Mouse (Mus musculus) liver, postnatal 0 days (tissue): ENCODE results near the gene Sash1. TPM values are rescaled to one million over a fixed set of nuclear protein-coding genes. Genes with fewer than 3 reads are reported as not detected.

Experiments used
- ATAC-seq: fragments of 200-750 bp; cut with Nextera tagmentation; 2 replicates; pipeline ENCODE4 v1.8.0; 2017; ENCODE audit warnings: mild to moderate bottlenecking, moderate library complexity
- DNase-seq: peaks from one replicate; pipeline ENCODE4 v3.0.0-alpha.2; 2016
- H3K27ac ChIP-seq: fragments of 300-500 bp; sonication (generic); 2 replicates; pipeline ENCODE4 v1.5.1; 2014; ENCODE audit warnings: antibody characterized with exemption, moderate library complexity, mild to moderate bottlenecking, low read depth
- H3K27me3 ChIP-seq: fragments of 300-500 bp; sonication (generic); 2 replicates; pipeline ENCODE4 v1.6.1; 2014; ENCODE audit warnings: low read length, control low read depth, mixed read lengths; ENCODE audit not compliant: insufficient read depth
- H3K36me3 ChIP-seq: fragments of 300-500 bp; sonication (generic); replicated peaks from 2 replicates; pipeline ENCODE4 v1.6.1; 2014; ENCODE audit warnings: mild to moderate bottlenecking, control low read depth, low read length, moderate library complexity, mixed read lengths; ENCODE audit not compliant: insufficient read depth
- H3K4me1 ChIP-seq: fragments of 300-500 bp; sonication (generic); 2 replicates; pipeline ENCODE4 v1.6.1; 2014; ENCODE audit warnings: antibody characterized with exemption, mild to moderate bottlenecking, control low read depth; ENCODE audit not compliant: insufficient read depth
- H3K4me2 ChIP-seq: fragments of 300-500 bp; sonication (generic); 2 replicates; pipeline ENCODE4 v1.6.1; 2014; ENCODE audit warnings: low read depth, mild to moderate bottlenecking, low read length, moderate library complexity, mixed read lengths
- H3K4me3 ChIP-seq: fragments of 300-500 bp; sonication (generic); 2 replicates; pipeline ENCODE4 v1.5.1; 2014; ENCODE audit warnings: low read depth, low read length
- H3K9ac ChIP-seq: fragments of 300-500 bp; sonication (generic); replicated peaks from 2 replicates; pipeline ENCODE4 v1.6.1; 2014; ENCODE audit warnings: mild to moderate bottlenecking, moderate library complexity
- H3K9me3 ChIP-seq: fragments of 300-500 bp; sonication (generic); 2 replicates; pipeline ENCODE4 v1.6.1; 2016; ENCODE audit warnings: mild to moderate bottlenecking, control low read depth, low read length, mixed read lengths
- CTCF ChIP-seq: sonication (generic); IDR thresholded peaks from 2 replicates; pipeline ENCODE4 v1.5.1; 2016; ENCODE audit warnings: antibody characterized with exemption, low read depth
- EP300 ChIP-seq: IDR thresholded peaks from 2 replicates; pipeline ENCODE4 v1.6.1; 2016; ENCODE audit warnings: antibody characterized with exemption, low read depth, mild to moderate bottlenecking
- WGBS: fragments of 180-500 bp; shearing (Covaris S2); extraction: QIAGEN DNeasy Blood & Tissue Kit; methylation state at CpG from one replicate; pipeline ENCODE4 v1.1.7; 2014; ENCODE audit not compliant: insufficient replicate concordance; 5-methylcytosine and 5-hydroxymethylcytosine counted together
- polyA plus RNA-seq: library from polyadenylated mRNA; unstranded; fragments of >200 nt; fragmentation: Nextera tagmentation; extraction: Ambion mirVana; gene quantifications from 2 replicates; pipeline ENCODE4 v1.2.1, GENCODE M21; 2015

Gene Sash1
- polyA plus RNA-seq, 1 experiment from 2014 or later = 1.9 TPM

- H3K9ac ChIP-seq = no peak overlapping the region
- H3K36me3 ChIP-seq = no peaks in the 10 kb centered on the region
- H3K4me3 ChIP-seq = no peak overlapping the region
- H3K4me1 ChIP-seq = 0 out of 2 replicates have a peak, but pooled peaks cover 3% of the 10 kb centered on the region
- no peaks in the 10 kb centered on the region for H3K9me3 ChIP-seq
- TF ChIP-seq CTCF (no peak), EP300 (no peak)
- no peaks in the 10 kb centered on the region for H3K27me3 ChIP-seq
- H3K4me2 ChIP-seq = no peak overlapping the region
- no peak overlapping the region for H3K27ac ChIP-seq
- DNase-seq = no peak
- ATAC-seq = no peak
- 85% methylated on average over 10 of the region's 10 CpGs for WGBS
These were observed 59.6 kb downstream of the Sash1 start for GRCm38 (mm10) chr10:8826303-8826702.

GRCm38 (mm10) chr10:8825874-8826273 lies 60.0 kb downstream of the Sash1 start:
- no peak overlapping the region for H3K9ac ChIP-seq
- no peak for TF ChIP-seq CTCF
- WGBS = 83% methylated on average over 9 of the region's 9 CpGs
- H3K4me1 ChIP-seq = 0 out of 2 replicates have a peak, but pooled peaks cover 3% of the 10 kb centered on the region
- ATAC-seq = no peak
- no peak overlapping the region for H3K4me3 ChIP-seq
- no peak for DNase-seq
- no peaks in the 10 kb centered on the region for H3K27me3 ChIP-seq
- H3K4me2 ChIP-seq = no peak overlapping the region
- H3K36me3 ChIP-seq = no peaks in the 10 kb centered on the region
- no peaks in the 10 kb centered on the region for H3K9me3 ChIP-seq
- H3K27ac ChIP-seq = no peak overlapping the region

GRCm38 (mm10) chr10:8818066-8818465 lies 67.8 kb downstream of the Sash1 start:
- Histone ChIP-seq H3K9ac (no peak overlapping the region), H3K4me2 (no peak overlapping the region), H3K27ac (no peak overlapping the region), H3K36me3 (no peaks in the 10 kb centered on the region), H3K4me3 (no peak overlapping the region), H3K4me1 (peaks cover 6% of the 10 kb centered on the region; the same call in 1 of the 2 replicates), H3K27me3 (no peaks in the 10 kb centered on the region), H3K9me3 (no peaks in the 10 kb centered on the region)
- DNase-seq (no peak), ATAC-seq (no peak)
- TF ChIP-seq CTCF = no peak
- no peak for TF ChIP-seq EP300
- WGBS = 75% methylated on average over 5 of the region's 5 CpGs

GRCm38 (mm10) chr10:8813984-8814578 lies 71.8 kb downstream of the Sash1 start:
- TF ChIP-seq EP300 (no peak), CTCF (no peak)
- DNase-seq = no peak
- no peak overlapping the region for H3K4me2 ChIP-seq

GRCm38 (mm10) chr10:8813259-8813658 lies 72.6 kb downstream of the Sash1 start:
- no peak overlapping the region for H3K27ac ChIP-seq
- no peaks in the 10 kb centered on the region for H3K4me1 ChIP-seq
- H3K4me3 ChIP-seq = no peak overlapping the region
- WGBS = 89% methylated on average over 14 of the region's 14 CpGs
- H3K9ac ChIP-seq = no peak overlapping the region
- H3K27me3 ChIP-seq = no peaks in the 10 kb centered on the region
- ATAC-seq = no peak
- TF ChIP-seq EP300 = no peak
- TF ChIP-seq CTCF = no peak
- DNase-seq = no peak
- H3K36me3 ChIP-seq = no peaks in the 10 kb centered on the region
- H3K9me3 ChIP-seq = no peaks in the 10 kb centered on the region
- H3K4me2 ChIP-seq = no peak overlapping the region

More at GRCm38 (mm10) chr10:8813984-8814578, 71.8 kb downstream of the Sash1 start:
- no peaks in the 10 kb centered on the region for H3K27me3 ChIP-seq
- no peak overlapping the region for H3K9ac ChIP-seq
- no peaks in the 10 kb centered on the region for H3K36me3 ChIP-seq
- no peak overlapping the region for H3K27ac ChIP-seq
- H3K4me3 ChIP-seq = no peak overlapping the region
- ATAC-seq = no peak
- 66% methylated on average over 18 of the region's 18 CpGs for WGBS
- no peaks in the 10 kb centered on the region for H3K9me3 ChIP-seq
- H3K4me1 ChIP-seq = no peaks in the 10 kb centered on the region

- Histone ChIP-seq H3K4me1 (no peaks in the 10 kb centered on the region), H3K4me2 (no peak overlapping the region), H3K9me3 (no peaks in the 10 kb centered on the region), H3K36me3 (no peaks in the 10 kb centered on the region), H3K4me3 (no peak overlapping the region), H3K9ac (no peak overlapping the region), H3K27me3 (no peaks in the 10 kb centered on the region), H3K27ac (no peak overlapping the region)
- TF ChIP-seq CTCF = no peak
- no peak for DNase-seq
- ATAC-seq = no peak
- 76% methylated on average over 8 of the region's 8 CpGs for WGBS
These were observed 73.1 kb downstream of the Sash1 start for GRCm38 (mm10) chr10:8812807-8813206.
